Mouse (Mus musculus) Patski (cell line): Measurements from ENCODE around the gene Cntd1. TPM values are rescaled to one million over a fixed set of nuclear protein-coding genes. Genes with fewer than 3 reads are reported as not detected.
A peak's percentile ranks its signal among the peaks of the same experiment; 100 is the strongest.

Source experiments
- ATAC-seq: fragments of 100-300 bp; one replicate; pipeline ENCODE4 v1.8.0; 2021
- CTCF ChIA-PET: fragments of 350-600 bp; sonication (Branson Sonifier 250); formaldehyde crosslinking; loops from one replicate; lab custom pipeline; 2022; ENCODE audit warnings: inconsistent platforms; lab: Charles Lee
- POLR2A ChIA-PET: fragments of 350-600 bp; sonication (Branson Sonifier 250); formaldehyde crosslinking; loops from one replicate; lab custom pipeline; 2022; ENCODE audit warnings: antibody characterized with exemption, inconsistent platforms; lab: Charles Lee
- DNase-seq: peaks from one replicate; pipeline ENCODE4 v3.0.0-alpha.2; 2011; ENCODE audit warnings: low read depth, low spot score
- H3K27me3 ChIP-seq: fragments of 371-371 bp; one replicate; pipeline ENCODE4 v1.5.1; 2021
- CTCF ChIP-seq: fragments of 100-300 bp; IDR thresholded peaks from one replicate; pipeline ENCODE4 v1.5.1; 2021
- in situ Hi-C: fragments of 300-500 bp; cut with MboI; formaldehyde crosslinking; loops from 3 replicates; pipeline ENCODE4 v1.11.1; 2018; ENCODE audit warnings: low pct_unique_long_range_greater_than_20kb, mixed read lengths
- polyA plus RNA-seq: library from polyadenylated mRNA; unstranded; gene quantifications from one replicate; pipeline ENCODE4 v1.2.3, GENCODE M21; 2021

Gene Cntd1
- polyA plus RNA-seq: 1.0 TPM

DNA sequence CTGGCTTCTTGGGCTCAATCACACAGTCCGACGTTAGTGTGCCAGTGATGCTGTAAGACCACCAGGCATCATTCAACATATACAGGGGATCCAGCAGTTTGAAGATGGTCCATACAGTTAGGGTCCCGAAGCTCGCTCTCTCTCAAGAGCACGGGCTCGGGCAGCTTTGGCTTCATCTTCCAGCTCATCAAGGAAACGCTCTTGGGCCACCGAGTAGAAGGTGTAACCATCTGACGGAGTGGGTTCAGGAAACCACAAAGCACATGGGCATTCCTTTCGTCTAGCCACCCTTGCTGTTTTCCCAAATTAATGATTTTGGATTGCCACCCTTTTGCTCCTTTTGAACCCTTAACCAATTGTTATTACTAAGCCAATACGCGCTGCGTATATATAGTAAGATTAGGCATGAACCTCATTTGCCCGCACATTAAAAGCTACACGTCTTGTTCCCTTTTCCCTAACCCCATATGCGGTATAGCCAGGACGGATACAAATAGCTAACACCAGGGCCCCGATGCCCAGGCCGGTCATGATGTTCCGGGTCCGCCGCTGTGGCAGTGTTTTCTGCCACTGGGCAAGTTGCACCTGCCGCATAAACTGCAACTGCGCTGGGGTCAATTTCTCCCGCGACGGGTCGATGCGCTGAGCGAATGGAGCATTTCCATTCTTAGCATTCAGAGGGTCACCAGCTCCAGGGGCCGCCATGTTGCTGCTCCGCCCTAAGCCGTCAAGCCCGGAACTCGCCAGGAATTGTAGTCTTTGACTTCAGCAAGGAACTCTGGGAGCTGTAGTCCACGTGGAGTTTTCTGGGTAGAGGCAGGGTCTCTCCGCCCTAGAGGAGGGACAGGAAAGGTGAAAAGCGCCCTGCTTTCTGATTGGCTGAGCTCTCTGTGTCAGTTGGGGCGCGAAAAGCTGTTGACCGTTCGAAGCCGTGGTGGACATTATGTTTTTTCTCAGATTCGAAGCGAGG lies at the start of gene Cntd1, which contains the start of gene Coa3:
Cntd1 (plus strand) TSS at position 790 of the 970 bp plus-strand sequence.
Coa3 (minus strand) TSS at position 892 of the 970 bp plus-strand sequence.
- in situ Hi-C loops: no loop called here
- TF ChIP-seq CTCF: no peak
- DNase-seq (peak; percentile 61), ATAC-seq (peak; percentile 59)
- ChIA-PET CTCF (interaction anchor here (1.0 to 2.3 kb wide), 6 partner anchors 12 to 26 kb away, joined by 3 to 12 read pairs (median 6); partner anchors contain the start of genes Becn1 and Vps25), POLR2A (interaction anchor here (0.7 to 6.1 kb wide), 4 partner anchors 9 to 47 kb away, joined by 3 to 51 read pairs (median 5); partner anchors contain the start of genes Vps25 and Wnk4)
- H3K27me3 ChIP-seq: no peaks in the 10 kb centered on the region

DNA sequence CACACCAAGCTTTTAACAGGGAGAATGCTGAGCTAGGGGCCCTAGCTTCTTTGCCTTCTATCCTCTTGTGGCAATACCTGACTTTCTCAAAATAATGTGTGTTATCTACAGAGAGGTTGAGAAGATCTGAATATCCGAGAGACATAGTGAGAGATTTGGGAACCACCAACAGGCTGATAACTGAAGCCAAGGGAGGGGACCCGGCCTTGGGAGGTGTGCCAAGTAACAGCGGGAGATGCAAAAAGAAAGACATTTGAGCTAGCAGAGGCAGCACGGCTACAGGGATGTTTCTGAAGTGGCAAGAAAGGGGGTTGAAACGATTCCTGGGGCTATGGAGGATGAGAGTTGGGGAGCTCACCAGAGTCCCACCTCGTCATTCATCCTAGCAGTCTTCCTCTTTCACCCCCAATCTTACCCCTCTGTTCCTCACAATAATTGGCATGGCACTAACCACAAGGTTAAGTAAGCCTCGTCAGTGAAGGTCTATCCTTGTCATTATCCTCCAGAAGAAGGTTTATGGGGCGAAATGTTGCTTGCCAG lies 49.4 kb upstream of the Cntd1 start:
- no peak for DNase-seq
- ATAC-seq: no peak
- CTCF ChIA-PET: interaction anchor here (1.0 to 2.0 kb wide), 4 partner anchors 10 to 22 kb away, joined by 3 to 8 read pairs (median 4); partner anchors contain the start of gene Ramp2
- POLR2A ChIA-PET: interaction anchor here (0.8 kb wide), 1 partner anchor 32 kb away, joined by 3 read pairs; no protein-coding TSS in a partner anchor
- in situ Hi-C loops: no loop called here
- TF ChIP-seq CTCF: no peak
- no peaks in the 10 kb centered on the region for H3K27me3 ChIP-seq

GRCm38 (mm10) chr11:101230061-101230511 lies 48.7 kb upstream of the Cntd1 start:
- no peak for TF ChIP-seq CTCF
- H3K27me3 ChIP-seq: no peaks in the 10 kb centered on the region
- DNase-seq: no peak
- no peak for ATAC-seq
- ChIA-PET CTCF (interaction anchor here (1.1 to 2.0 kb wide), 2 partner anchors 11 to 16 kb away, joined by 4 to 8 read pairs; partner anchors contain the start of gene Ramp2), POLR2A (interaction anchor here (0.8 to 0.9 kb wide), 4 partner anchors 22 to 168 kb away, joined by 3 to 4 read pairs (median 4); partner anchors contain the start of gene Wnk4)
- in situ Hi-C loops: no loop called here

GRCm38 (mm10) chr11:101230526-101230925 lies 48.3 kb upstream of the Cntd1 start:
- DNase-seq: no peak
- no peak for ATAC-seq
- no peaks in the 10 kb centered on the region for H3K27me3 ChIP-seq
- no peak for TF ChIP-seq CTCF
- ChIA-PET POLR2A (interaction anchor here (0.8 to 0.9 kb wide), 3 partner anchors 22 to 168 kb away, joined by 3 to 4 read pairs (median 4); partner anchors contain the start of gene Wnk4), CTCF (interaction anchor here (2.0 kb wide), 1 partner anchor 15 kb away, joined by 8 read pairs; the partner anchor contains the start of gene Ramp2)
- in situ Hi-C loops: no loop called here

- ChIA-PET POLR2A (interaction anchor here (0.8 to 2.2 kb wide), 7 partner anchors 15 to 169 kb away, joined by 3 to 10 read pairs (median 4); partner anchors contain the start of genes Ramp2 and Wnk4), CTCF (interaction anchor here (0.9 to 1.4 kb wide), 5 partner anchors 9 to 27 kb away, joined by 3 to 7 read pairs (median 3); partner anchors contain the start of gene Ramp2)
- ATAC-seq (peak; percentile 79), DNase-seq (no peak)
- H3K27me3 ChIP-seq: no peaks in the 10 kb centered on the region
- no peak for TF ChIP-seq CTCF
- in situ Hi-C loops: no loop called here
Observed at GRCm38 (mm10) chr11:101230991-101231871, 47.6 kb upstream of the Cntd1 start.

GRCm38 (mm10) chr11:101232010-101232839 lies 46.6 kb upstream of the Cntd1 start:
- in situ Hi-C loops: no loop called here
- no peaks in the 10 kb centered on the region for H3K27me3 ChIP-seq
- POLR2A ChIA-PET: interaction anchor here (0.6 to 2.2 kb wide), 7 partner anchors 14 to 46 kb away, joined by 3 to 10 read pairs (median 4); partner anchors contain the start of genes Ramp2, Vps25 and Wnk4
- DNase-seq (no peak), ATAC-seq (peak; percentile 63)
- CTCF ChIA-PET: interaction anchor here (0.7 to 1.4 kb wide), 6 partner anchors 10 to 31 kb away, joined by 3 to 7 read pairs (median 3); partner anchors contain the start of gene Ramp2
- no peak for TF ChIP-seq CTCF

DNA sequence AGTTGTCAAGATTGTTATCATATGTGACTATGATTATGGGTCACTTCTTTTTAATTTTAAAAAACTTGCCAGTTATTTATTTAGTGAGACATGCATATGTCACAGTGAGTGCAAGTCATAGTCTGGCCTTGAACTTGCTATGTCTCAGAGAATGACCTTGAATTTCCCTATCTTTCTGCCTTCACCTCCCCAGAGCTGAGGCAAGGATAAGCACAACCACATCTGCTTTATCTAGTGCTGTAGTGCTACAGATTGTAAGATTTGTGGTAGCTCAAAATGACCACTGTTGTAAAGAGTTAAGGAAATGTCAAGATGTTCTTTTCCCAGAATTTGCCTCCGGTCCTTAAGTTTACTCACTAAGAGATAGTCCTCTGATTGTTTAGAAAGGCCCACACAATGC lies 45.6 kb upstream of the Cntd1 start:
- POLR2A ChIA-PET: interaction anchor here (0.7 to 2.2 kb wide), 2 partner anchors 13 to 1193 kb away, joined by 4 to 10 read pairs; partner anchors contain the start of gene Ramp2
- no peak for TF ChIP-seq CTCF
- CTCF ChIA-PET: interaction anchor here (0.7 to 1.4 kb wide), 2 partner anchors 32 to 69 kb away, joined by 3 read pairs; partner anchors contain the start of gene Becn1
- no peak for DNase-seq
- in situ Hi-C loops: no loop called here
- H3K27me3 ChIP-seq: no peaks in the 10 kb centered on the region
- no peak for ATAC-seq

- DNase-seq (no peak), ATAC-seq (no peak)
- H3K27me3 ChIP-seq: no peaks in the 10 kb centered on the region
- POLR2A ChIA-PET: no interaction called here
- TF ChIP-seq CTCF: no peak
- CTCF ChIA-PET: interaction anchor here (1.3 to 1.4 kb wide), 2 partner anchors 11 to 68 kb away, joined by 3 read pairs; partner anchors contain the start of gene Becn1
- in situ Hi-C loops: no loop called here
Observed at GRCm38 (mm10) chr11:101234124-101234523, 44.7 kb upstream of the Cntd1 start.
